Mouse (Mus musculus) intestine, embryonic 16.5 days (tissue): ENCODE results near the gene Padi1. TPM values are rescaled to one million over a fixed set of nuclear protein-coding genes. Genes with fewer than 3 reads are reported as not detected.

Experiments
- ATAC-seq: fragments of 200-750 bp; cut with Nextera tagmentation; 2 replicates; pipeline ENCODE4 v1.8.0; 2017; ENCODE audit warnings: moderate TSS enrichment, moderate library complexity
- H3K27ac ChIP-seq: fragments of 300-500 bp; sonication (generic); 2 replicates; pipeline ENCODE4 v1.5.1; 2014; ENCODE audit warnings: mild to moderate bottlenecking, low read length
- H3K27me3 ChIP-seq: fragments of 300-500 bp; sonication (generic); replicated peaks from 2 replicates; pipeline ENCODE4 v1.6.1; 2014; ENCODE audit warnings: low read length, control low read depth, mixed read lengths; ENCODE audit not compliant: control insufficient read depth, insufficient read depth
- H3K36me3 ChIP-seq: fragments of 300-500 bp; sonication (generic); 2 replicates; pipeline ENCODE4 v1.6.1; 2014; ENCODE audit warnings: low read length, control low read depth; ENCODE audit not compliant: control insufficient read depth, insufficient read depth
- H3K4me1 ChIP-seq: fragments of 300-500 bp; sonication (generic); 2 replicates; pipeline ENCODE4 v1.6.1; 2014; ENCODE audit warnings: low read length, control low read depth, mixed read lengths; ENCODE audit not compliant: control insufficient read depth, insufficient read depth
- H3K4me2 ChIP-seq: fragments of 300-500 bp; sonication (generic); 2 replicates; pipeline ENCODE4 v1.6.1; 2014; ENCODE audit warnings: low read depth, low read length, control low read depth
- H3K4me3 ChIP-seq: fragments of 300-500 bp; sonication (generic); 2 replicates; pipeline ENCODE4 v1.5.1; 2014; ENCODE audit warnings: mild to moderate bottlenecking, low read length
- H3K9ac ChIP-seq: fragments of 300-500 bp; sonication (generic); 2 replicates; pipeline ENCODE4 v1.6.1; 2014; ENCODE audit warnings: low read depth, low read length
- H3K9me3 ChIP-seq: fragments of 300-500 bp; sonication (generic); 2 replicates; pipeline ENCODE4 v1.6.1; 2016; ENCODE audit warnings: low read length, control low read depth; ENCODE audit not compliant: control insufficient read depth
- WGBS: fragments of 180-500 bp; shearing (Covaris S2); extraction: QIAGEN DNeasy Blood & Tissue Kit; methylation state at CpG from one replicate; pipeline ENCODE4 v1.1.7; 2014; 5-methylcytosine and 5-hydroxymethylcytosine counted together
- polyA plus RNA-seq: library from polyadenylated mRNA; unstranded; fragments of >200 nt; fragmentation: Nextera tagmentation; extraction: Ambion mirVana; gene quantifications from 2 replicates; pipeline ENCODE4 v1.2.1, GENCODE M21; 2015

Gene Padi1
- polyA plus RNA-seq, 1 experiment from 2014 or later, result 0.28 TPM

- Histone ChIP-seq H3K27ac (no peak overlapping the region), H3K9ac (no peak overlapping the region), H3K27me3 (no peaks in the 10 kb centered on the region), H3K9me3 (no peaks in the 10 kb centered on the region), H3K4me2 (no peak overlapping the region), H3K36me3 (no peaks in the 10 kb centered on the region), H3K4me3 (no peak overlapping the region), H3K4me1 (0 out of 2 replicates have a peak, but pooled peaks cover 3% of the 10 kb centered on the region)
- ATAC-seq, result no peak
- WGBS, result 78% methylated on average over 5 of the region's 5 CpGs
These were observed 11.5 kb upstream of the Padi1 start for GRCm38 (mm10) chr4:140857041-140857440.

- Histone ChIP-seq H3K9ac (no peak overlapping the region), H3K4me2 (no peak overlapping the region), H3K27me3 (no peaks in the 10 kb centered on the region), H3K27ac (no peak overlapping the region), H3K9me3 (no peaks in the 10 kb centered on the region), H3K4me3 (no peak overlapping the region), H3K4me1 (no peaks in the 10 kb centered on the region), H3K36me3 (no peaks in the 10 kb centered on the region)
- ATAC-seq, result peak; percentile 60
- WGBS, result 84% methylated on average over 10 of the region's 10 CpGs
These were observed 9.6 kb upstream of the Padi1 start for GRCm38 (mm10) chr4:140855151-140855550.

GRCm38 (mm10) chr4:140854455-140854864 lies 8.9 kb upstream of the Padi1 start:
- peak; percentile 76 for ATAC-seq
- no peaks in the 10 kb centered on the region for H3K27me3 ChIP-seq
- no peak overlapping the region for H3K27ac ChIP-seq
- no peak overlapping the region for H3K9ac ChIP-seq
- no peaks in the 10 kb centered on the region for H3K4me1 ChIP-seq
- H3K9me3 ChIP-seq, result no peaks in the 10 kb centered on the region
- no peak overlapping the region for H3K4me3 ChIP-seq
- H3K36me3 ChIP-seq, result no peaks in the 10 kb centered on the region
- 42% methylated on average over 10 of the region's 10 CpGs for WGBS
- H3K4me2 ChIP-seq, result no peak overlapping the region

GRCm38 (mm10) chr4:140853626-140854025 lies 8.0 kb upstream of the Padi1 start:
- Histone ChIP-seq H3K4me2 (no peak overlapping the region), H3K27ac (no peak overlapping the region), H3K9me3 (no peaks in the 10 kb centered on the region), H3K36me3 (no peaks in the 10 kb centered on the region), H3K4me3 (no peak overlapping the region), H3K9ac (no peak overlapping the region), H3K4me1 (no peaks in the 10 kb centered on the region), H3K27me3 (no peaks in the 10 kb centered on the region)
- ATAC-seq, result no peak
- WGBS, result 55% methylated on average over 8 of the region's 8 CpGs

- Histone ChIP-seq H3K36me3 (no peaks in the 10 kb centered on the region), H3K27me3 (no peaks in the 10 kb centered on the region), H3K9me3 (no peaks in the 10 kb centered on the region), H3K27ac (no peak overlapping the region), H3K4me1 (no peaks in the 10 kb centered on the region), H3K9ac (no peak overlapping the region), H3K4me2 (no peak overlapping the region), H3K4me3 (no peak overlapping the region)
- 76% methylated on average over 11 of the region's 11 CpGs for WGBS
- ATAC-seq, result no peak
These were observed 3.7 kb upstream of the Padi1 start for GRCm38 (mm10) chr4:140849310-140849709.

DNA sequence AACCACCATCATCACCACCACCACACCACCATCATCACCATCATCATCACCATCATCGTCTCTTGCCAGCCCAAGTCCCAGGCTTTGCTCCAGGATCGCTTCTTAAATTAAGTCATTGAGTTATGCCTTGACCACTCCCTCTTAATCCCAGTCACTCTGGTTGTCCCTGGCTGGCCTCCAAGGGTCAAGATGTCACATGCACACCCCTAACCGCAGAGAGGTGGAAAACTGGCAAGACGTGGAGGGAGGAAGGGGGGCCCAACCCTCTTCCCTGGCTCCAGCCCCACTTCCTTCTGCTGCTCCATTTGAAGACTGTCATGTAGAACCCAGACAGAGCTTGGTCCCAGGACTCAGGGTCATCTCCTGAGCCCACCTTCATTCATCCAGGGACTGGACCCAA lies 587 bp downstream of the Padi1 start:
- 64% methylated on average over 4 of the region's 4 CpGs for WGBS
- Histone ChIP-seq H3K9me3 (no peaks in the 10 kb centered on the region), H3K4me2 (no peak overlapping the region), H3K27me3 (no peaks in the 10 kb centered on the region), H3K9ac (no peak overlapping the region), H3K4me3 (no peak overlapping the region), H3K27ac (no peak overlapping the region), H3K4me1 (no peaks in the 10 kb centered on the region), H3K36me3 (no peaks in the 10 kb centered on the region)
- no peak for ATAC-seq

DNA sequence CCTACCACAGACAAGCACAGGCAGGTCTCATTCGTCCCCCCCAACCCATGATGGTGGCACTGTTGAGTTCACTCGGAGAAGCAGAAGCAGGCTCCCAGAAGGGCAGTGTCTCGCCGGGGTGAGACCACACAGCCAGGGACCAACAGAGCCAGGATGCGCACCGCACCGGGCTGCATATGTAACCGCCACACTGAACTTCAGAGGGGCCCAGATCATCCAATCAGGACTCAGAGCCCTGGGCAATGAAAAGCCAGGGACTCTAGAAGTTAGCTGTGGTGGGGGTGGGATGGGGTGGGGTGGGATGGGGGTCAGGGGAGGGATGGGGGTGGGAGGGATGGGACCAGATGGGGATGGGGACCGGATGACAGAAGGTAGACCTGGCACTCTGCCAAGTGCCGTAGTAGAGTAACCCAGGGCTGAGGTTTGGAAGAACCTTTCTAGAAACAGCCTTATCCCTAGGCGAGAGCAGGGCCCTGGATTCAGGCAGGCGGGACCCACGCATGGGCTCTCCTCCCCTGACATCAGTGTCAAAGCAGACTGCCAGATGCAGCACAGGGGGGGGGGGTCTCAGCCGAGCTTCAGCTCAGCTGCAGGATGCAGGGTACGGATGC lies 1.8 kb downstream of the Padi1 start:
- H3K4me1 ChIP-seq, result no peaks in the 10 kb centered on the region
- H3K4me3 ChIP-seq, result no peak overlapping the region
- H3K27me3 ChIP-seq, result no peaks in the 10 kb centered on the region
- no peak overlapping the region for H3K27ac ChIP-seq
- no peak overlapping the region for H3K4me2 ChIP-seq
- WGBS, result 68% methylated on average over 15 of the region's 15 CpGs
- H3K9ac ChIP-seq, result no peak overlapping the region
- H3K9me3 ChIP-seq, result no peaks in the 10 kb centered on the region
- no peak for ATAC-seq
- H3K36me3 ChIP-seq, result no peaks in the 10 kb centered on the region

DNA sequence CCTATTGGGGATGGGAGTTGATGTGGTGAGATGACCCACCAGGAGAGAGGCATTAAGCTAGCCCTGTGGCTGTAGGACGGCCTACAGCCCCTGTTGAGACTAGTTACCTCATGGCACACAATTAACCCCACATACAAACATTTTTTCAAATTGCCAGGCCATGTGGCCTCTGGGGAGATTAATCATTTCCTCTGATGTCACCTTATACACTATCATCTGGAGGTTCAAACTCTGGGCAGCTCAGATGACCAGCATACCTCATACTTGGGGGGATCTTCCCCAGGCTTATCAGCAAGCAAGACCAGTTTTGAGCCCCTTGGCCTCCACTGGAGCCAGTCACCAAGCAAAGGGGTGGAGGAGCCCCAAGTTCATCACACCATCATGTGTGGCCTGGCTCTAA lies 2.7 kb downstream of the Padi1 start:
- WGBS, result 56% methylated on average over 1 of the region's 1 CpGs

DNA sequence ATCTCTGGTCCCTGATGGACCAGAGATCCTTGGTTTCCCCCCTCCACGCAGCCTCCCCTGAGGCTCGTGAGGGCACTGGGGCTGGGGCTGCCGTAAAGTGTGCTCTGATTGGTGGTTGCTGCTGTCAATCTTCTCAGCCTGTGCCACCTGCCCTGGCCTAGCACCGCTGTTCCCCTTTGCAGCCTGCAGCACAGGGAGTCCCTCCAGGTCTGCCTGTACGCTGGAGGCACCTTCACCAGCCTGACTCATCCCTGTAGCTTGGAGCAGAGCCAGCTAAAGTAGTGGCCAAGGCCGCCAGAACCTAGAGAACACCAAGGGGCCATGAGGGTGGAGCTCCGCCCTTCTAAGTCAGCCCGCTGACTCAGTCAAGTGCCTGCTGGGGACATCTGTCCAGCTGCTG lies 7.7 kb downstream of the Padi1 start:
- no peaks in the 10 kb centered on the region for H3K9me3 ChIP-seq
- 21% methylated on average over 8 of the region's 8 CpGs for WGBS
- H3K27ac ChIP-seq, result no peak overlapping the region
- H3K4me3 ChIP-seq, result no peak overlapping the region
- peak overlapping the region; percentile 35; the same call in 1 of the 2 replicates for H3K4me2 ChIP-seq
- 0 out of 2 replicates have a peak, but pooled peaks cover 2% of the 10 kb centered on the region for H3K27me3 ChIP-seq
- no peaks in the 10 kb centered on the region for H3K36me3 ChIP-seq
- ATAC-seq, result peak; percentile 91
- peaks cover 9% of the 10 kb centered on the region; the same call in 1 of the 2 replicates for H3K4me1 ChIP-seq
- no peak overlapping the region for H3K9ac ChIP-seq

More for the DNA sequence above, 2.7 kb downstream of the Padi1 start:
- Histone ChIP-seq H3K9me3 (no peaks in the 10 kb centered on the region), H3K36me3 (no peaks in the 10 kb centered on the region), H3K4me1 (0 out of 2 replicates have a peak, but pooled peaks cover 4% of the 10 kb centered on the region), H3K27me3 (no peaks in the 10 kb centered on the region), H3K4me2 (no peak overlapping the region), H3K9ac (no peak overlapping the region), H3K27ac (no peak overlapping the region), H3K4me3 (no peak overlapping the region)
- no peak for ATAC-seq
